Mouse (Mus musculus): ENCODE measurements around the gene Adig. TPM values are rescaled to one million over a fixed set of nuclear protein-coding genes. Genes with fewer than 3 reads are reported as not detected.

Gene Adig
- polyA plus RNA-seq, 1 experiment = not detected

- no peak for DNase-seq (ENCODE audit: low read depth)
- TF ChIP-seq CTCF (IDR thresholded peaks at IDR 0.05; ENCODE audit: borderline replicate concordance, extremely low read depth, insufficient read depth, insufficient read length) (no peak), POLR2A (IDR thresholded peaks at IDR 0.05; ENCODE audit: borderline replicate concordance, extremely low read depth, insufficient read depth, insufficient read length, poor library complexity, severe bottlenecking) (no peak)
Observed at GRCm38 (mm10) chr2:158545266-158545665, 42.9 kb downstream of the Adig start.

- TF ChIP-seq CTCF (IDR thresholded peaks at IDR 0.05; ENCODE audit: borderline replicate concordance, extremely low read depth, insufficient read depth, insufficient read length) (peak; percentile 95), POLR2A (IDR thresholded peaks at IDR 0.05; ENCODE audit: borderline replicate concordance, extremely low read depth, insufficient read depth, insufficient read length, poor library complexity, severe bottlenecking) (no peak)
- peak; percentile 88 for DNase-seq (ENCODE audit: low read depth)
Observed at GRCm38 (mm10) chr2:158546751-158547150, 44.3 kb downstream of the Adig start.

GRCm38 (mm10) chr2:158550067-158550466, 47.7 kb downstream of the Adig start:
- DNase-seq (ENCODE audit: low read depth) = peak; percentile 93
- peak; percentile 92 for TF ChIP-seq CTCF (IDR thresholded peaks at IDR 0.05; ENCODE audit: borderline replicate concordance, extremely low read depth, insufficient read depth, insufficient read length)
- TF ChIP-seq POLR2A (IDR thresholded peaks at IDR 0.05; ENCODE audit: borderline replicate concordance, extremely low read depth, insufficient read depth, insufficient read length, poor library complexity, severe bottlenecking) = no peak

DNA sequence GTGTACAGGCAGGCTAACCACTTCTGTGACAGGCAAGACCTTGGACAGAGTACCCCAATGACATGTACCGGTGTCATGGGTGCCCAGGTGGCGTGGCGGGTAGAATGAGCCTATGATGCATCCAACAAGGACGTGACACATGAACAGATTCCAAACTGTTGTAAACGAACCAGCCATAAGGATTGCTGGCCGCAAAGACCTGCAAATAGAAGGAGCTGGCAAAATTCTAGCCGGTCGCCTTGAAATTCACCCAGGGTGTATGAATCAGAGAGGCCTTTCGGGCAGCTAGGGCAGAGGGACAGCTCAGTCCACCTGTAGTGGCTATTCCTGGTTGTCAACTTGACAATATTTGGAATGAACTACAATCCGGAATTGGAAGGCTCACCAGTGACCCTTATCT, 52.0 kb downstream of the Adig start:
- no peak for DNase-seq (ENCODE audit: low read depth)
- TF ChIP-seq POLR2A (IDR thresholded peaks at IDR 0.05; ENCODE audit: borderline replicate concordance, extremely low read depth, insufficient read depth, insufficient read length, poor library complexity, severe bottlenecking) = no peak
- no peak for TF ChIP-seq CTCF (IDR thresholded peaks at IDR 0.05; ENCODE audit: borderline replicate concordance, extremely low read depth, insufficient read depth, insufficient read length)

GRCm38 (mm10) chr2:158555252-158555651, 52.8 kb downstream of the Adig start:
- DNase-seq (ENCODE audit: low read depth) = peak; percentile 49
- TF ChIP-seq CTCF (IDR thresholded peaks at IDR 0.05; ENCODE audit: borderline replicate concordance, extremely low read depth, insufficient read depth, insufficient read length) = no peak
- no peak for TF ChIP-seq POLR2A (IDR thresholded peaks at IDR 0.05; ENCODE audit: borderline replicate concordance, extremely low read depth, insufficient read depth, insufficient read length, poor library complexity, severe bottlenecking)

DNA sequence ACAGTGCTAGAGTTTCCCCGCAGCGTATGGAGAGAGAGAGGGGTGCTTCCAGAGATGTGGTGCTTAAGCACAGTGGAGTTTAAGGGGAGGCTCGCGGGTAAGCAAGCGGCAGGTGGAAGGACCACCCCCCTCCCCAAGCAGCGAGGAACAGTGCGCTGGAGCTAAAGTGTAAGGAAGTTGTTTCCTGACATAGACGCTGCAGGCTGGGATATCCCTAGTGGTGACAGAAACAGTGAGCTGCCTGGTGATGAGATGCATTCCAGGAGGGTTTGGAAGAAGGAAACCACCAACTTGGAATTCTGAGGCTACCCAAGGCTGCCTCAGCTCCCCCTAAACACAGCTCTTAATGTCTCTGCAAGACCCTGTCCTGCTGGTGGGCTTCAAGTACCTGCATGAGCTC, 53.4 kb downstream of the Adig start:
- TF ChIP-seq POLR2A (IDR thresholded peaks at IDR 0.05; ENCODE audit: borderline replicate concordance, extremely low read depth, insufficient read depth, insufficient read length, poor library complexity, severe bottlenecking) = no peak
- no peak for TF ChIP-seq CTCF (IDR thresholded peaks at IDR 0.05; ENCODE audit: borderline replicate concordance, extremely low read depth, insufficient read depth, insufficient read length)
- DNase-seq (ENCODE audit: low read depth) = peak; percentile 61

- DNase-seq (ENCODE audit: low read depth) = peak; percentile 90
- TF ChIP-seq POLR2A (IDR thresholded peaks at IDR 0.05; ENCODE audit: borderline replicate concordance, extremely low read depth, insufficient read depth, insufficient read length, poor library complexity, severe bottlenecking) (no peak), CTCF (IDR thresholded peaks at IDR 0.05; ENCODE audit: borderline replicate concordance, extremely low read depth, insufficient read depth, insufficient read length) (peak; percentile 95)
Observed at GRCm38 (mm10) chr2:158556225-158556624, 53.8 kb downstream of the Adig start.

DNA sequence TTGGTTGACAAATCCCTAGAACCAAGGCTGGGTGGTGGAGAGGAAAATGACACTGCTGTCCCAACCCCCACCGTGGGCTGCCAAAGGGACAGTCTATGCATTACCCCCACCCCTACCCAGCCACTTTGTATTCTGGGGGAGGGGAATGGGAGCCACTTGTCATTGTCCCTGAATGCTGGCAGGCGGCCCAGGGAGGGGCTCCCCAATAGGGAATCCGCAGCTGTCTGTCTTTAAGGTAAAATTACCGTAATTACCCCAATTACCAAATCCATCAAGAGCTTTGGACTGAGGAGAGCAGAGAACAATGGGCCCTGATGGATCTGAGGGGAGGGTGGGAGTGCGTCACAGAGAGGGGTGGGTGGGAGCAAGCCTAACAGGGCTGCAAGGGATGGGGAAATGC, 54.3 kb downstream of the Adig start:
- peak; percentile 96 for DNase-seq (ENCODE audit: low read depth)
- TF ChIP-seq POLR2A (IDR thresholded peaks at IDR 0.05; ENCODE audit: borderline replicate concordance, extremely low read depth, insufficient read depth, insufficient read length, poor library complexity, severe bottlenecking) = no peak
- no peak for TF ChIP-seq CTCF (IDR thresholded peaks at IDR 0.05; ENCODE audit: borderline replicate concordance, extremely low read depth, insufficient read depth, insufficient read length)

Other genes starting within 250 kb of the Adig start
- gene Bpi, start 244.5 kb upstream of the Adig start, polyA plus RNA-seq (2012; rRNA removed) = not detected in 2 replicates
- gene Lbp, start 196.1 kb upstream of the Adig start, polyA plus RNA-seq (2012; rRNA removed) = 4.0 and 4.3 TPM in 2 replicates
- 496 and 652 TPM in 2 replicates for gene Snhg11, start 127.0 kb upstream of the Adig start, polyA plus RNA-seq (2012; rRNA removed)
- gene Ralgapb, start 92.8 kb upstream of the Adig start, polyA plus RNA-seq (2012; rRNA removed) = 37.7 and 44.4 TPM in 2 replicates
- 0.97 and 1.1 TPM in 2 replicates for gene Arhgap40, start 10.2 kb downstream of the Adig start, polyA plus RNA-seq (2012; rRNA removed)
- 78.4 and 93.9 TPM in 2 replicates for gene Slc32a1, start 108.2 kb downstream of the Adig start, polyA plus RNA-seq (2012; rRNA removed)
- gene Actr5, start 122.3 kb downstream of the Adig start, polyA plus RNA-seq (2012; rRNA removed) = 11.9 and 14.0 TPM in 2 replicates
- gene Ppp1r16b, start 162.8 kb downstream of the Adig start, polyA plus RNA-seq (2012; rRNA removed) = 3.2 and 6.4 TPM in 2 replicates